Mouse (Mus musculus) heart, adult 2 months (tissue): ENCODE data around the gene Evi5. TPM values are rescaled to one million over a fixed set of nuclear protein-coding genes. Genes with fewer than 3 reads are reported as not detected.

Source experiments
- DNase-seq, 2 experiments: peaks; one replicate each; pipeline ENCODE4 v3.0.0; 2021
- H3K27ac ChIP-seq: fragments of 200-600 bp; 2 replicates; pipeline ENCODE4 v1.8.1; 2022
- H3K27me3 ChIP-seq: fragments of 200-500 bp; 2 replicates; pipeline ENCODE4 v1.6.1; 2012; ENCODE audit warnings: mild to moderate bottlenecking, low read length, inconsistent platforms, mixed read lengths; ENCODE audit not compliant: control insufficient read depth, insufficient read depth
- H3K36me3 ChIP-seq: fragments of 200-500 bp; 2 replicates; pipeline ENCODE4 v1.6.1; 2012; ENCODE audit warnings: low read length, inconsistent platforms; ENCODE audit not compliant: control insufficient read depth, insufficient read depth
- H3K4me1 ChIP-seq: fragments of 200-500 bp; 2 replicates; pipeline ENCODE4 v1.6.1; 2011; ENCODE audit warnings: low read length; ENCODE audit not compliant: control insufficient read depth, insufficient read depth
- H3K4me3 ChIP-seq: fragments of 200-600 bp; 2 replicates; pipeline ENCODE4 v1.8.1; 2022
- H3K79me2 ChIP-seq: fragments of 200-500 bp; replicated peaks from 2 replicates; pipeline ENCODE4 v1.6.1; 2012; ENCODE audit warnings: mild to moderate bottlenecking, inconsistent platforms, low read length, moderate library complexity, mixed read lengths; ENCODE audit not compliant: control insufficient read depth, insufficient read depth
- H3K9ac ChIP-seq: fragments of 200-500 bp; 2 replicates; pipeline ENCODE4 v1.6.1; 2012; ENCODE audit warnings: low read depth, mild to moderate bottlenecking, control low read depth, inconsistent platforms, low read length, mixed read lengths
- CTCF ChIP-seq: fragments of 200-600 bp; IDR thresholded peaks from 2 replicates; pipeline ENCODE4 v1.8.1; 2022; ENCODE audit warnings: antibody characterized with exemption, mild to moderate bottlenecking, moderate library complexity
- EP300 ChIP-seq: fragments of 200-500 bp; IDR thresholded peaks from 2 replicates; pipeline ENCODE4 v1.6.1; 2011; ENCODE audit warnings: low read depth, low read length, control low read depth; ENCODE audit not compliant: insufficient read depth
- POLR2A ChIP-seq: fragments of 200-500 bp; IDR thresholded peaks from 2 replicates; pipeline ENCODE4 v1.6.1; 2011; ENCODE audit warnings: mild to moderate bottlenecking, low read depth, low read length, control low read depth; ENCODE audit not compliant: insufficient read depth
- WGBS: fragments of 180-500 bp; shearing (Covaris S2); methylation state at CpG from one replicate; pipeline ENCODE4 v1.1.7; 2018; 5-methylcytosine and 5-hydroxymethylcytosine counted together
- intact Hi-C: fragments of 180-260 bp; cut with DNase I; formaldehyde crosslinking; loops from one replicate; pipeline ENCODE4 v1.15.1; 2025
- polyA plus RNA-seq: library from polyadenylated mRNA; depleted of rRNA; stranded (reverse); fragments of >200 nt; gene quantifications from 2 replicates; pipeline ENCODE4 v1.2.3, GENCODE M21; 2012
- total RNA-seq, 2 experiments: library from RNA; stranded (reverse); gene quantifications; 2 replicates each; pipeline ENCODE4 v1.2.3; 2021

Evi5 gene
- total and polyA plus RNA-seq, 3 experiments: 7.4 to 21.7 (median 20.5) TPM

DNA sequence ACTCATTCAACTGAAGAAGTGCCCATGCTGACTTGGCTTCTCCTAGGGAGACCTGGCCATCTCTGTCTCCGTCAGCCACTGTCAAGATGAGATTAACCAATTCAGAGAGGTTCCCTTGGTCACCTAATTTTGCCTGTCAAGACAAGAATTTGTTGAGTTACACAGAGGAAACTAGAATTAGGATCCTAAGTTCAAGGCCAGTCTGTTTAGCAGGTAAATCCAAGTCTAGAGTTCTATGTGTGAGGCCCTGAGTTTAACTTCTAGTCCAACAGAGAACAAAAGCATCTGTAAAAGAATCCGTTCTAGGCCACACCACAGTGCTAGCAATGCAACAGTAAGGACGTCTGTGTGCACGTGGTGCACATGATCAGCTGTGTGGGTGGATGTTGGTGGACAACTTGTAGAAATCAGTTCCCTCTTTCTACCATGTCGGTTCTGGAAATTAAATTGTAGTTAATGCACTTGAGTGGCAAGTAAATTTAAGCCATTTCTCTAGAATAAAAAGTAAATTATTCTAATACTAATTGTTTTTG, 35.2 kb upstream of the Evi5 start:
- no peak for TF ChIP-seq EP300
- no peak for TF ChIP-seq POLR2A
- TF ChIP-seq CTCF: no peak
- 63% methylated on average over 5 of the region's 5 CpGs for WGBS
- H3K27me3 ChIP-seq: no peaks in the 10 kb centered on the region

DNA sequence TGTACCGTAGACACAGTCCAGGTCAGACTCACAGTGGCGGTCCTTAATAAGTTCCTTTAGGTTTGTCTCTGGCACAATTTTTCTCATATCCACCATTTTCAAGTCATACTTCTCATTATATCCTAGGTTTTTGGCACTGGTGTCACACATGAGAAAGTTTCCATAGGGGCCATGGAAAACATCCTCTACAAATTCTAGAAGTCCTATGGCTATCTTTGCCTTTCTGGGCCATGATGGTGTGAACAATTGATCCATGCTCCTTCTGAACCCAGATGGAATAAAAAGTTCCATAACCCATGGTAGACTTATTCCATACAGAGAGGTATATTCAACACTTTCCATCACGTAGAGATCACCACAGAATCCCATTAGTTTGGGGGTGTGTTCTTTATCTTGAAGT, 34.8 kb upstream of the Evi5 start:
- DNase-seq: no peak
- no peak overlapping the region for H3K9ac ChIP-seq
- WGBS: 88% methylated on average over 3 of the region's 3 CpGs
- peaks cover 11% of the 10 kb centered on the region for H3K36me3 ChIP-seq
- H3K4me1 ChIP-seq: no peaks in the 10 kb centered on the region
- H3K79me2 ChIP-seq: no peaks in the 10 kb centered on the region
- TF ChIP-seq POLR2A (no peak), CTCF (no peak), EP300 (no peak)
- no peak overlapping the region for H3K4me3 ChIP-seq
- intact Hi-C loops: loop anchor here (10.0 kb wide), 1 partner anchor 555 kb away; the partner anchor contains the start of gene Pcgf3
- H3K27me3 ChIP-seq: no peaks in the 10 kb centered on the region
- no peak overlapping the region for H3K27ac ChIP-seq

More for the DNA sequence above, 35.2 kb upstream of the Evi5 start:
- H3K4me3 ChIP-seq: no peak overlapping the region
- peaks cover 9% of the 10 kb centered on the region for H3K36me3 ChIP-seq
- no peak for DNase-seq
- no peaks in the 10 kb centered on the region for H3K4me1 ChIP-seq
- intact Hi-C loops: no loop called here
- no peak overlapping the region for H3K9ac ChIP-seq
- no peak overlapping the region for H3K27ac ChIP-seq
- no peaks in the 10 kb centered on the region for H3K79me2 ChIP-seq

DNA sequence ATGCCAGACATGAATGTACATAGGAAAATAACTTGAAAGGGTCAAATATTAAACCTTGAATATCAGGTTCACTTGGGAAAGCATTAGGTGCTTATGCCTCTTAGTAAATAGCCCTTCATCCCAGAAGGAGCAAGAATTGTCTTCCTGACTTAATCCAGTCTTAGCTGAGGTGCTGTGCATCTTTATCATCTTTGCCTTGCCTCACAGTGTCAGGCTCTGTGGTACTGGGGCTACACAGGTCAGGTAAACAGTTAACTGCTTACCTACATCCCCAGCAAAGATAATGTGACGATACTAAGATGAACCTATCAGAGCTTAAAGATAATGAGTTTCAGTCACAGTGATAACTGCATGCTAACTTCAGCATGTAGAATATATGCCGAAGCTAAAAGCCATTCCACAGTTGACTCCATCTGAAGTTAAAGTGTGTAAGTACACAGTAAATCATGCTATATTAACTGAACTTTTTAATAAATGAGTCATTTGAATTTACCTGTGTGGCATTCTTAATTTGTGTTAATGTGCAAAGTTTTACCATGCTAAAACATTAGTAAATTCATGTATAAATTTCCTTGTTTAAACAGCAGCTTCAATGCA, 33.7 kb upstream of the Evi5 start:
- H3K4me1 ChIP-seq: no peaks in the 10 kb centered on the region
- H3K79me2 ChIP-seq: no peaks in the 10 kb centered on the region
- DNase-seq: no peak
- H3K4me3 ChIP-seq: no peak overlapping the region
- 76% methylated on average over 2 of the region's 2 CpGs for WGBS
- no peak overlapping the region for H3K27ac ChIP-seq
- H3K9ac ChIP-seq: no peak overlapping the region
- TF ChIP-seq POLR2A (no peak), CTCF (no peak), EP300 (no peak)
- intact Hi-C loops: loop anchor here (10.0 kb wide), 1 partner anchor 556 kb away; the partner anchor contains the start of gene Pcgf3
- H3K27me3 ChIP-seq: no peaks in the 10 kb centered on the region
- peaks cover 14% of the 10 kb centered on the region for H3K36me3 ChIP-seq

DNA sequence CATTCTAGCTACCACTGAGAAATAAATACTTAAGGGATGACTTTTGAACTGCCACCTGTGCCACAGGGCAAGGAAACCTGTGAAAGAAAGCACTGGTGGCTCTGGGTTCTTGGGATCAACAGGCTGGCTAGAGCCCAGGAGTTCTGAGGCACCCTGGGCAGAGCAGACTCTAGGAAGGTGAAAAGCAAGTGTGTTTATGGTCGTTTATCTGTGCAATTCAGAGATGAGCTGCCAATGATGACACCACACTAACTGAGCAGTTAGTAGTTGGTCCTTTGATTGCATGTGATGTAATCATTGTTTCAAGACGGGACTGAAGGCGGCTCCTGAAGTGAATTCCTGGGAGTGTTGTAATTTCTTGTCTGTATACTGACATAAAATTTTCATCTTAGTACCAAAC, 29.4 kb upstream of the Evi5 start:
- H3K4me1 ChIP-seq: no peaks in the 10 kb centered on the region; the same call in 1 of the 2 replicates
- H3K4me3 ChIP-seq: no peak overlapping the region
- H3K9ac ChIP-seq: no peak overlapping the region
- TF ChIP-seq CTCF: no peak
- TF ChIP-seq EP300: no peak
- TF ChIP-seq POLR2A: no peak
- 52% methylated on average over 3 of the region's 3 CpGs for WGBS
- peaks cover 34% of the 10 kb centered on the region for H3K36me3 ChIP-seq
- peaks cover 1% of the 10 kb centered on the region; the same call in 1 of the 2 replicates for H3K79me2 ChIP-seq
- no peaks in the 10 kb centered on the region for H3K27me3 ChIP-seq
- intact Hi-C loops: loop anchor here (5.0 to 10.0 kb wide), 3 partner anchors 228 to 560 kb away; partner anchors contain the start of genes Ccdc18, Dr1, Pcgf3 and Tmed5
- DNase-seq: no peak
- no peak overlapping the region for H3K27ac ChIP-seq

DNA sequence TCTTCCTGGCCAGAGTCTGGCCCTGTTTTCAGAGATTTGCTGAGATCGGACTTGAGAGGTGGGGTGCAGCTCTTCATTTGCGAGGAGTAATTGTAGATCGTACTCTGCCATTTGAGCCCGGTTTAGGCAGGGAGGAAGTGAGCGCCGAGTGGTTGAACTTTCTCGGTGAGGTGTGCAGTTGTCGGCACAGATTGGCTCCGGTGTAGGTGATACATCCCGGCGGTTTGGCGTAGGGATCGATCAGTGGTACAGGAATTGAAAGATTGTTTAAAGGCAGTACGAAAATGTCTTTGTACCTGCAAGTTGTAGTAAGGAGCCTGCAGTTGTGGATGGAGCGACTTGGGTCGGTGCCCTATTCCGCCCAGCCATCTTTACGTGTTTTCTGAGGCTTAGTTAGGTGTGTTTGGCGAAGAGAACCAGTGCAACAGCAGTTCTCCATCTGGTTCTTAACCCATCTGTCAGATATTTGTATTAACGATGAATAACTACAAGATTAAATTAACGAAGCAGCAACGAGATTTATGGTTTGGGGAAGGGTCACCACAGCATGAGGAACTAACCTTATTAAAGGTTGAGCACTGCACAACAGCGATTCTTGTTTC, 26.2 kb upstream of the Evi5 start:
- WGBS: under 1% methylated on average over 23 of the region's 23 CpGs
- intact Hi-C loops: loop anchor here (2.0 to 10.0 kb wide), 4 partner anchors 32 to 564 kb away; partner anchors contain the start of genes Ccdc18, Dr1, Pcgf3 and Tmed5
- Histone ChIP-seq H3K4me1 (no peaks in the 10 kb centered on the region; the same call in 1 of the 2 replicates), H3K79me2 (peaks cover 1% of the 10 kb centered on the region; the same call in 1 of the 2 replicates), H3K4me3 (peak overlapping the region; percentile 86), H3K27me3 (no peaks in the 10 kb centered on the region), H3K9ac (peak overlapping the region; percentile 85), H3K27ac (peak overlapping the region; percentile 89), H3K36me3 (peaks cover 30% of the 10 kb centered on the region)
- DNase-seq: no peak
- no peak for TF ChIP-seq POLR2A
